Mouse (Mus musculus): ENCODE results near the gene Slitrk5.
"Not testable (repeated sequence)": the region's sequence is repeated elsewhere in the genome, so short reads cannot be mapped to it uniquely, and the experiment has no call there.

DNA sequence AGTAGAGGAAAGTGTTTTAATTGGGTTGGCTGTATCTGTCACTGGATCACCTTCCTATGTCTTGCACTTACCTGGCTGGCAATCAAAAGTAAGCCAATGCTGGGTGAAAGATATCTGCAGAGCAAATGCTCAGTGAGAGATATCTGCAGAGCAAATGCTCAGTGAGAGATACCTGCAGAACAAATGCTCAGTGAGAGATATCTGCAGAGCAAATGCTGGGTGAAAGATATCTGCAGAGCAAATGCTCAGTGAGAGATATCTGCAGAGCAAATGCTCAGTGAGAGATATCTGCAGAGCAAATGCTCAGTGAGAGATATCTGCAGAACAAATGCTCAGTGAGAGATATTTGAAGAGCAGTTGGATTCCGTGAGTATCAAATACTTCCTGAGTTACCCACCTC, 15.2 kb downstream of the Slitrk5 start:
- TF ChIP-seq GATA2 (IDR thresholded peaks at IDR 0.05; ENCODE audit: borderline replicate concordance, low read depth, low read length); GATA1 (IDR thresholded peaks at IDR 0.05; ENCODE audit: borderline replicate concordance, low read length); CTCF (IDR thresholded peaks at IDR 0.05; ENCODE audit: low read depth, low read length): not testable (repeated sequence)
